Mouse (Mus musculus) cerebellum, adult 18-20 months (tissue): ENCODE results near the gene Phex.
A peak's percentile ranks its signal among the peaks of the same experiment; 100 is the strongest.

Experiments used
- DNase-seq, 2 experiments: peaks; one replicate each; pipeline ENCODE4 v3.0.0; 2021

The Phex gene

GRCm38 (mm10) chrX:157415212-157415611, at the start of gene Phex:
Phex (minus strand) TSS chrX:157415312.
- no peak for DNase-seq

DNA sequence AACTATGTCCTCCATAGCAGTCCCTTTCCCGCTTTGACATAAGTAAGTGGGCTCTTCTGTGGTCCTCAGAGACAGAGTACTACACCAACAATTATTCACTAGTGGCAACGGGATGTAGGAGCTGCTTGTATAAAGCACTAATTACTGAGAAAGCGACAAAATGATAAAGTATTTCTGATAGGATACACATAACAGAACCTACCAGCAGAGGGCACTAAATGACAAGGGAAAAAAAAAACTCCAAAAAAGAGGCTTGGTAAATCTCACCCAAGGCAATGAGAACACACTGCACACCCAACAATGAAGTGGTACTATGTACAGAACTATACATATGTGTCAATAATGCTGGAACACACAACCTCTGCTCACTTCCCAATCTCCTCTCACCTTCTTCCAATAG, 47.6 kb upstream of the Phex start:
- DNase-seq = peak in 1 of 2 experiments; percentile 8

GRCm38 (mm10) chrX:157454430-157454829, 39.3 kb upstream of the Phex start:
- peak; percentile 42 to 71 for DNase-seq

DNA sequence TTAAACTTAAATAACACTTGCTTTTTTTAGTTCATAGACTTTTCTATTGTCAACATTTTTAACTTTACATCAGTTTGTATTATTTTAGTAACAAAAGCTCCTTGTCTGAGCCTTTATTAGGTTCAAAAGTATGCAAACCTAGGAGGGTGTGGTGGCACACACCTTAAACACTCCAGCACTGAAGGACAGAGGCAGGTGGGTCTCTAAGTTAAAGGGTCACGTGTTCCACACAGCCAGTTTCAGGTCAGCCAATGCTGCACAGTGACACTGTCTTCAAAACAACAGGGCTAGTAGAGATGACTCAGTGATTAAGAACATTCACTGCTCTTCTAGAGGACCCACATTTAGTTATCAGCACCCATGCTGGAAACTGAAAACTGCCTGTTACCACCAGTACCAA, 33.9 kb upstream of the Phex start:
- no peak for DNase-seq

- no peak for DNase-seq
Measured at GRCm38 (mm10) chrX:157447431-157447830, 32.3 kb upstream of the Phex start.

- no peak for DNase-seq
Measured at GRCm38 (mm10) chrX:157434768-157435167, 19.7 kb upstream of the Phex start.

GRCm38 (mm10) chrX:157419451-157419850, 4.3 kb upstream of the Phex start:
- DNase-seq = no peak

- DNase-seq = no peak
Measured at GRCm38 (mm10) chrX:157404919-157405318, 10.2 kb downstream of the Phex start.

DNA sequence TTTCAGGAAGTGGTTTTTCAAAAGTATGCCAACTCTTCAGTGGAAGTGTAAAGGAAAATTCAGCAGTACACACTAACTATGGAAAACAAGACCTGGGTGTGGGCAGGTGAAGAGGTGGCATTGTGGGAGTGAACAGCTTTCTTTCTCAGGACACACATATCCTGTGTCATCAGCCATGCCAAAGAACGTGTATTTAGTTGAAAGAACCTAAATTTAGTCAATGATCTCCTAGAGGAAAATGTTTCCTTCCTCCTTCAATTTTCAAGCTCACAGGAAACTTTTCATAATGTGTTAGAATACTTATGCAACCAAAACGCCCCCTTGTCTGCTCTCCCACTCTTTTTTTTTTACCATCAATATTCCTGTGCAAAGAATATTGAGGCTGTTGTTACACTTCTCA, 23.9 kb downstream of the Phex start:
- no peak for DNase-seq

- no peak for DNase-seq
Measured at GRCm38 (mm10) chrX:157390102-157390501, 25.0 kb downstream of the Phex start.

GRCm38 (mm10) chrX:157388419-157388818, 26.7 kb downstream of the Phex start:
- DNase-seq = no peak

GRCm38 (mm10) chrX:157387025-157387424, 28.1 kb downstream of the Phex start:
- DNase-seq = no peak

GRCm38 (mm10) chrX:157378822-157379221, 36.3 kb downstream of the Phex start:
- no peak for DNase-seq

DNA sequence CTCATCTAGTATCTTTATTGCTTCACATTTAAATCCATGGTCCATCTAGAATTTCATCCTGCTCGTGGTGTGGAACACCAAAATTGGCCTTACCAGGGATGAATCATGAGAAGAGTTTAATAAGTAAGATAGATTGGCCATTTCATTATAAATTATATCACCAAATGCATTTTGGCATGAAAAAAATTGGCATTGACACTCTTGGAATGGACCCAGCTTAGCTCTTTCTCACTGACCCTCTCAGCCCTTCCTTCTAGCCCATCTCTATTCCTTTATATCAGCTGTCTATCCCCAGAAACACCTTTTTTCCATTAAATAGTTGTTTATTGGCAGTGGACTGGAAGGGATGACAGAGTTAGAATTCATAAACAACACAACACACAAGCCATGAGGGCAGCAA, 37.7 kb downstream of the Phex start:
- no peak for DNase-seq

DNA sequence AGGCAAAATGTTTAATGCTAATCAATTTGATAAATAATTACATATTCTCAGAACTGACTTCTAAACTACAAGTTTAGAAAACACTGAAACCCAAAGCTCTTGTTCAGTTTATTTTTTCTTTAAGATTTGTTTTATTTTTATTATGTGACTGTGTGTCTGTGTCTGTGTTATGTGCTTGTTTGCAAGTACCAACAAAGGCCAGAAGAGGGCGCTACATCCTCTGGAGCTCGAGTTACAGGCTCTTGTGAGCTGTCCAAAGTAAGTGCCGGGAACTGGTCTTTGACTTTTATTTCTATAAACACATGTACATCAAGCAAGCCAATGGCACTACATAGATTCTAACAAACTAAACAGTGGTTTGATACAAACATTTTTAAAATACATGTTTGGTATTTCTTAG, 41.2 kb downstream of the Phex start:
- DNase-seq = no peak

DNA sequence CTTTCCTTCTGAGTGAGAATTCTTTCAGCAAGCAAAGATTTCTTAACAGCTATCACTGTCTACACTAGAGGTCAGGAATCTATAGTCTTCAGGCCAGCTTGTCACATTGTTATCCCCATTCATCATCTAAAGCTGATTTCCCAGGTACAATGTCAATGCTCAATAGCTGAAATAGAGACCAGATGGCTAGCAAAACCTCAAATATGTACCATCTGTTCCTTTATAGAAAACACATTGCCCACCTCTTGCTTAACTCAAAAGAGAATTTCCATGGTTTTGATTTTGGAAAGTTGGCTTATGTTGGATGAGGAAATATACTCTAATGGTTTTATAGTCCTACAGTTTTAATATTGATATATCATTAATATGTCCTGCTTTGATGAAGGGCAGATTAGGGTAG, 45.9 kb downstream of the Phex start:
- no peak for DNase-seq

GRCm38 (mm10) chrX:157355521-157355920, 59.6 kb downstream of the Phex start:
- DNase-seq = no peak

GRCm38 (mm10) chrX:157346201-157346600, 68.9 kb downstream of the Phex start:
- no peak for DNase-seq

DNA sequence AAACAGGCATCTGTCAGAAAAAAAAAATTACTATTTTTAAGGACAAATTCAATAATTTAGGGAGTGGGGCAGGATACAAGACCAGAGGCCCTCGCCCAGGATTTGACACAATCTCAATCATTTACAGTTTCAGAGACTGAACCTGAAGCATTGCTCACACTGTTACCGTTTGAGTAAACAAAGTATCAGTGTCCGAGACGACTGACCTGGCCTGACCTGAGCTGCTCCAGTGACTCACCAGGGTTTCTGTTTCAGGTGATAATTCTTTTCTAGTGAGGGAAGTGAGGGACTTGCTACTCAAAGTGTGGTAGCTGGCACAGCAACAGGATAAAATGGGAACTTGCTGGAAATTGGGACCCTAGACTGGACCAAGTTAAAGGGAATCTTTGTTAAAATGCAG, 80.4 kb downstream of the Phex start:
- no peak for DNase-seq

- DNase-seq = peak in 1 of 2 experiments; percentile 11
Measured at GRCm38 (mm10) chrX:157329821-157330220, 85.3 kb downstream of the Phex start.

DNA sequence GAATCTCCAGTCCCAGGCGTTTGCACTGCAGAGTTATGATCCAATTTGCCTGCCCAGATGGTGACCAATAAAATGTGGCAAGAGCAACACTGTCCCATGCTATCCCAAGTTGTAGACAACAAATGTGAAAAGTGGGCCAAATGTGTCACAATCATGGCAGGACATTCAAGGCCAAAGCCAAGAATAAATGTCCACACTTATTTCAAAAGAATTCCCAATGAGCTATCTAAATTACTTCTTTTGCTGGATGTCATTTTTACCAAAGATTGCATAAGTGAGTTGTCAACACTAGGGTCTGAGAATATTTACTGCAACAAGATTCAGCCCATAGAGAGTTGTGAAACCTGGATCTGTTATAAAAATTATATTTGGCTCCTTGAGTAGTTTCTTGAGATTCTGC, 86.7 kb downstream of the Phex start:
- no peak for DNase-seq

- DNase-seq = no peak
Measured at GRCm38 (mm10) chrX:157327756-157328155, 87.4 kb downstream of the Phex start.

GRCm38 (mm10) chrX:157324396-157324795, 90.7 kb downstream of the Phex start:
- DNase-seq = peak in 1 of 2 experiments; percentile 24

- DNase-seq = peak; percentile 69 to 72
Measured at GRCm38 (mm10) chrX:157310331-157310730, 104.8 kb downstream of the Phex start.

GRCm38 (mm10) chrX:157308171-157308570, 106.9 kb downstream of the Phex start:
- peak; percentile 40 to 43 for DNase-seq

DNA sequence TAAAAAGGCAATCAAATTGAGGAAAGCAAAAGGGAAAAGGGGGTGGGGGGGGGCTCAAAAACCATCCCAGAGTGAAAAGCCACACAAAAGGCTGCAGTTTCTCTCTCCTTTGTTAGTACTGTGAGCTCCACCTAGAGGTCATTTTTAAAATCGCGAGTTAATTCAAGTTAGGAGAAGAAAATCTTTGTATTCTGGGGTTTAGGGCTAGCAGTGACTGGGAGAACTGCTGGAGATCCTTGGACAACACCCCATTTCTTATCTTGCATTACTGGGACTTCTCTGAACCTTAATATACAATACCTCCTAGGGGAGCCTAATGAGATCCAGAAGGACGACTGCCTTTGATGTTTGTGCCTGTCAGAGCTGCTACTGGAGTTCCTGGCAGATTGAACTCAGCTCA, 107.7 kb downstream of the Phex start:
- peak; percentile 33 to 42 for DNase-seq
